Mouse (Mus musculus) gastrocnemius, postnatal 36 days (tissue): ENCODE measurements around the gene Map4k3. TPM values are rescaled to one million over a fixed set of nuclear protein-coding genes. Genes with fewer than 3 reads are reported as not detected.

Source experiments
- DNase-seq, 2 experiments: peaks; one replicate each; pipeline ENCODE4 v3.0.0; 2022
- intact Hi-C: fragments of 180-260 bp; cut with DNase I; formaldehyde crosslinking; loops from one replicate; pipeline ENCODE4 v1.15.1; 2025
- total RNA-seq, 2 experiments: library from RNA; stranded (reverse); gene quantifications; 2 replicates each; pipeline ENCODE4 v1.2.3; 2021

The Map4k3 gene
- total RNA-seq, 2 experiments from 2014 or later: 10.6 to 14.2 TPM

DNA sequence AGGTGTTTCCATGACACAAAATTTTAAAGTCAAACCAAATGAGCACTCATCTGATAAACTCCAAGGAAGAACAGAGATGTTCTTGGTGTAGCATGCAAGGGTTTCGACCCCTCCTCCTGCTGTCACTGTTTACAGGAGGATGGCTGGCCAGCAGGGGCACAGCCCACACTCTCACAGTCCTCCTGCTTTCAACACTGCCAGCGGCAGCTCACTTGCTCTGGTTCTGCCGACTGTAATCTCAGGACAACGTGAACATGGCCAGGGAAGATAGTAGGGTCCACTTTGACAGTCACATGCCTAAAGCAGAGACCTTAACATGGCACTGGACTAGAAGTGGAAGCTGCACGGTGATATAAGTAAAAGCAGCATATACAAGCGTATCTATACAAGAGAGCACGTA lies 34.6 kb downstream of the Map4k3 start:
- no peak for DNase-seq
- intact Hi-C loops: no loop called here

- no peak for DNase-seq
- intact Hi-C loops: no loop called here
These were observed 36.1 kb downstream of the Map4k3 start for GRCm38 (mm10) chr17:80692183-80692582.

DNA sequence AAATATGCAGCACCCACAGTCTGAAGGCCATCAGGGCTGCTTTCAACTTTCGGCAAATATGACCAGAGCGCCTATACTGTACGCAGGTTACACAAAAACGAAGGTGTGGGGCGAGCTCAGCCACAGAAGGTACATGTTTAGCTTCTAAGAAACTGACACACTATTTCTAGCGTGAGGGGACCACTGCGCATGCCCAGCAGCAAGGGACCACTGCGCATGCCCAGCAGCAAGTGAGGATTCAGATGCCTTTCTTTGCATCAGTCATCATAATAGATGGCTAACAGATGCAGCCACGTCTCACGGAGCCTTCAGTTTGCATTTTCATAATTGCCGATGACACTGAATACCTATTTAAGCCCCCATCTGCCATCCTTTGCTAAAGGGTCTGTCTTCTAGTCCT lies 39.6 kb downstream of the Map4k3 start:
- DNase-seq: no peak
- intact Hi-C loops: no loop called here

DNA sequence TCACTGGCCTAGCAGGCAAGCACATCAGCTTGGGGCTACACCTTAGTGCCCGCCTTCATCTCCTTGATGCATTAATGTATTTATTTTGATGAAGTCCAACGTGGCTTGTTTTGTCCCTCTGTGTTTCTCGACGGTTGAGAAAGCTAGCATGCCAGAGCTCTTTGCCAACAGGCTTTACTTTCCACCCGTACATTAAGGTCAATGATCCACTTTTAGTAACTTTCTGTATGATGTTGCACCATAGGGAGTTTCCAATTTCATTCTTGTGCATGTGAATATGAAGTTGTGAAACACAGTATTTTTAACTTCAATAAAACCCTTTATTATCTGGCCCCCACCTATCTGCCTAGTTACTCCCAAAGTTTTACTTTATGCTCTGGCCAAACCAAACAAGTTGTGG lies 42.2 kb downstream of the Map4k3 start:
- intact Hi-C loops: no loop called here
- DNase-seq: no peak

DNA sequence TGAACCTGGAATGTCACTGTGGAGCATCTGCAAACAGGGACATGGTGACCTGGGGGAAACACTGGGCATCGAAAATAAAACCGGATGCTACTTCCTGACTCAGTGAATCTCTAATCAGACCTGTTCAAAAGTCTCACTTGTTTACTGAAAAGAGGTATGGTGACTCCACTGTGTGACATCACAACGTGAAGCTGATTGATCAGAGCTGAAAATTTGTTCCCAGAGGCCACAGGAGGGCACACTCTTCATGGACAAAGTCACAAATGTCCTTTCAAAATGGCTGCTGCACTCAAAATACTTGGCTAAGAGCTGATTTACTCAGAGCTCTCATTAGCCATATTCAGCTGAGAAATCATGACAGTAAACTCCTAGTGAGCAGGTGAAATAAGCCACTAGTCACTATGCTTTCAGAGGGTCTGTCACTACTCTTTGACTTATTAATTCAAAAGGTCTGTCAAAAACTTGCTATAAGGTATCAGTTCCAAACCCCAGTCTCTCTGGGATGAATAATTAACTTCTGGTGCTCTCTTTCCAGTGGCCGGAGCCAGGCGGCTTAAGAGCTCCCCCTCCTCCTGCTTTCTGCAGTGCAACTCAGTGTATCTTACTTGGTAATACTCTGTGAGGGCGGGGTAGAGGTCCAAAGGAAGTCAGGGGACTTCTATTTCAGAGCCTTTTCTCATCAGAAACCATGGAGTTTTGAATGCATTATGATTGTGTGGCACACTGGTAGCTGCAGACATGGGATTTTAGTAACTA lies 44.3 kb downstream of the Map4k3 start:
- intact Hi-C loops: no loop called here
- DNase-seq: no peak

- no peak for DNase-seq
- intact Hi-C loops: no loop called here
These were observed 45.2 kb downstream of the Map4k3 start for GRCm38 (mm10) chr17:80683041-80683440.

DNA sequence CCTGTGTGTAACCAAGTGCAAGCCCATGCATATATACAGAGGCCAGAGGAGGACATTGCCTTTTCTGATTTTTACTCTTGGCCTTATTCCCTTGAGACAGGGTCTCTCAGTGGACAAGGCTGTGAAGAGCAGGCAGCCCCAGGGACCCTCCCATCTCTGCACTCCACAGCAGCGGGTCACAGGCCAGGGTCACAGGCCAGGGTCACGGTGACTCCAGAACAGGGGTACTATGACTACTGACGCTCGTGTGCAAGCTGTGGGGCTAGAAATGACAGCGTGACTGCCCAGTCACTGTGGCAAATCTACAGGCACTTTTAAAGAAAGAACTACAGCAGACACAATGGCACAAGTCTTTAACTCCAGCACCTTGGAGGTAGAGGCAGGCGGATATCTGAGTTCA lies 50.1 kb downstream of the Map4k3 start:
- intact Hi-C loops: no loop called here

DNA sequence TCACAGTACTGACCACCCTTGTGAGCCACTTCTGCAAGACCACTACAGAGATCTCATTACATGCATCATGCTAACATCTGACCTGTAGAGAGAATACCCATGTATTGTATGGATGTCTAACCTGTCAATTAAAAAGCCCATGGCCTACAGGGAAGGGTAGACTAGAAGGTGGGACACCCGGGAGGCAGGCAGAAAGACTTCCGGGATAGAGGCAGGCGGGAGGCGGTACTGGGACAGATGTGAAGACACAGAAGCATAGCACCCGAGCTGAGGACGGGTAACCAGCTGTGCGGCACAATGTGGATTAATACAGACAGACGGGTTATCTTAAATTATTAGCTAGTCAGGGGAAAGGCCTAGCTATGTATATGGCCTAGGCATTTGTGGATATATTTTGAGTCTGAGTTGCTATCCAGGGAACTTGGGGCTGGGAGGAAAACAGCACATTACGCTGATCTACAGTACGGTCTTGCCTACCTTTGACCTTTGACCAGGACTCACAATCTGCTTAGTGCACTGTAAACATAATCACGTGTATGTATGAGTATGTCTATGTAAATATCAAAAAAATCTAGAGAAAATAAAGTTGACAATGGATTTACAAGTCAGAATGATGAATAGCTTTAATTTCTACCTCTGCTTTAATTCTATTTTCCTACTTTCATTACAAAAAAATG lies 51.3 kb downstream of the Map4k3 start:
- DNase-seq: no peak
- intact Hi-C loops: no loop called here

More for the DNA sequence above, 50.1 kb downstream of the Map4k3 start:
- DNase-seq: no peak

DNA sequence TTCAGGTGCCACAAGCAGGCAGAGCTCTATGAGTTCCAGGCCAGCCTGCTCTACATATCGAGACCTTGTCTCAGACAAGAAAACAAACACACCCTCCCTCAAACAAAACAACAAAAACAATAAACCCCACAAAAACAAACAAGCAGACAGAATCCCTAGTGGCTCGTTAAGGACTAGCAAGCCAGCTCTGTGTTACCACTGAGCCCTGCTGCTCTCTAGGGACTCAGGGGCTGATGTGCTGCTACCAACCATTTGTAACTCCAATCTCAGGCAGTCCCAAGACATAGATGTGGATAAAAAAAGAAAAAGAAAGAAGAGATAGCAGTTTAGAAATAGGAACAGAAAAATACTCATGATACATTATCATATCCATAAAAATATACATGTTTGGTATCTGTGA lies 52.1 kb downstream of the Map4k3 start:
- intact Hi-C loops: no loop called here

DNA sequence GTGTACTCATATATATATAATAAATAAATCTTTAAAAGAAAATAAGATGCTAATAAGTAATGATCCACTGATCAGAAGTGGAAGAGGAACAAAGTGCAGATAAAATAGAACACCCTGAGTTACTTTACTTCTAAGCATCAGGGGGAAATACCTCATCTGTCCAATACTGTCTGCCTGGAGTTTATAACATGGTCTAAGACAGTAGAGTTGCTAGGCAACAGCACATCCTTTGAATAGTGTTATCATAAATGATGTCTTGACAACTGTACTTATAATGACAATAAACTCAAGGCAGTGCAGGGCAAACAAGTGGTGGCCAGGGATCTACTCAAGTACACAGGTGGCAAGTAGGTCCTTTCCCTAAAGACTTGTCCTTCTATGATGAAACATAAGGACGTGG lies 57.9 kb downstream of the Map4k3 start:
- intact Hi-C loops: no loop called here
- DNase-seq: no peak

More for the DNA sequence above, 52.1 kb downstream of the Map4k3 start:
- DNase-seq: no peak

GRCm38 (mm10) chr17:80663623-80664022 lies 64.7 kb downstream of the Map4k3 start:
- intact Hi-C loops: no loop called here

DNA sequence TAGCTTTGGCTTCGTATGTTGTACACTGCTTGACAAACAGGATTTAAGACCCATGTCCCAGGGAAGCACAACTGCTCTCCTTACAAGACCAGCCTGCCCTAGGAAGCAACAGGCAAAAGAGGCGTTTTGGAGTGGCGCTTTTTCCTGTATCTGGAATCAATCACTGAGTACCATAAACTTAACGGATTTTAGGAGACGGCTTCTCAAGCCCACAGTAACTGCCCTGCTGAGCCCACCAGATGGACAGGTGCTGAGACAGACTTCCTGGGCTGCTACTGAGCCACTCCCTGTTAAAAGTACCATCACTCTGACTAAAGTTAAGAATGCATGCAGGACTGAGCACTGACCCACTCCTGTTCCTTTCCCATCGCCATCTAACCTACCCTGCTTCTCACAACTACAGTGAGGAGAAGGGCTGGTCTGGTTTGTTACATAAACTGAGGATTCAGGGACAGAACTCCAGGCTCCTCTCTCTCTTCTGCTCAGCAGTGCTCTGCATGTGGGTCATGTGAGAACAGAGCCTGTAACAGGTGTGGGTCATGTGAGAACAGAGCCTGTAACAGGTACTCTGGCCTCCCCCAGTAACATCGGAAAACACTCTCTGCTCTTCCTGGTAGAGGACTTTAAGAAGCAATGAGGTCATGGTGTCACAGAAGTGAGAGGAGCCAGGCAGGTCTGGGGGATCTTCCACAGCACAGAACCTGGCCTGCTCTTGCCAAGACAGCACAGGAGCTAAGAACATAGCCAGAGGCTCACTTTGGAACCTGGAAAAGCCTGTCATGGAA lies 65.3 kb downstream of the Map4k3 start:
- intact Hi-C loops: no loop called here

More at GRCm38 (mm10) chr17:80663623-80664022, 64.7 kb downstream of the Map4k3 start:
- no peak for DNase-seq

GRCm38 (mm10) chr17:80661896-80662295 lies 66.4 kb downstream of the Map4k3 start:
- no peak for DNase-seq
- intact Hi-C loops: no loop called here

More for the DNA sequence above, 65.3 kb downstream of the Map4k3 start:
- no peak for DNase-seq

- no peak for DNase-seq
- intact Hi-C loops: no loop called here
These were observed 67.4 kb downstream of the Map4k3 start for GRCm38 (mm10) chr17:80660707-80661380.

DNA sequence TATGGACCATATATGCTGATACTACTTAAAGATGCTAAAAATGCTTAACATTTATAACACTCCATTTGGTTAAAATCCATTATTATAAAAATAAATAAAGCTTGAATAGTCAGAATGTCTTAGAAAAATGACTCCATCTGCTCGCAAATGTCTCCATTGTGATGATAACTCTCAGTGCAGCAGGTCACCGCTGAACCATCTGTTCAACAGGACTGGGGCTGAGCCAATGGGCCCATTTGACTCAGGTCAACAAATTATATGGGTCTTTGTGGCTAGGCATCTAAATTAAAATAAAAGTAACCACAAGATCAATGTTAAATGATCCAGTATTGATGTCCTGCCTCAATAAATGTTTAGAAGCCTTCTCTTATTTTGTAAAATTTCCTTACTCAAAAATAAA lies 68.1 kb downstream of the Map4k3 start:
- no peak for DNase-seq
- intact Hi-C loops: no loop called here

GRCm38 (mm10) chr17:80659821-80660220 lies 68.5 kb downstream of the Map4k3 start:
- DNase-seq: no peak
- intact Hi-C loops: no loop called here

DNA sequence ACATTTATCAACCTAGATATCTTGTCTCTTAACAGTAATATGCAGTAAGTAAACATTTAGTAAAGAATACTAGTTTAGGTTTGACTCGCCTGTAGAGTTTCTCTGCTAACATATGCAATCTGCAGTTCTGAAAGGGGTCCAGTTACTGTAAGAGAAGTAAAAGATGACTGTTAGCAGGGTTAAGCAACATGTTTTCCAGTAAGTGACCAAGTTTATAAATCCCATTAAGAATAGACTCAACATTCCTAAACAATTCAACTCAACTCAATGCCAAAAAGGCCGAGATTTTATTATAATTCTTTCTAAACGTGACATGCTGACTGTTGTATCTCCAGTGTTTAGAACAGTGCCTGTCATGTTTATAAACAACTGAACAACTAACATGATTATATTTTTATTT lies 74.0 kb downstream of the Map4k3 start:
- intact Hi-C loops: no loop called here
- no peak for DNase-seq

DNA sequence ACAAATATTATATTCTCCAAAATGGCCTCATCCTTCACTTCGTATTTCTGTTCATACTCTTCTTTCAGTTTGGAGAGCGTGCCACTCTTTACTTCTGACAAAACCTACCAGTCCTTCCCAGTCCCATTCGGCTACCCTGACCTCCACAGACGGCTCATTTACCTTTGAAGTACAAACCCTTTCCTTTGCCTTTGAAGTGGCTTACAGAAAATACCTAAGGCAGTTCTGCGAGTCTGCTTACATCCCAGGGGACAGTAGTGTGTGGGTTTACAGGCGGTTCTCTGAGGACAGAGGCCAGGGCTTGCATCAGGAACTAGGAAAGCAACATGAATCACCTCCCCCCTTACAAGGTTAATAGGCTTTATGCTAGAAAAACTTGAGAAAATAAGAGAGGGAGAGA lies 75.5 kb downstream of the Map4k3 start:
- DNase-seq: no peak
- intact Hi-C loops: no loop called here

DNA sequence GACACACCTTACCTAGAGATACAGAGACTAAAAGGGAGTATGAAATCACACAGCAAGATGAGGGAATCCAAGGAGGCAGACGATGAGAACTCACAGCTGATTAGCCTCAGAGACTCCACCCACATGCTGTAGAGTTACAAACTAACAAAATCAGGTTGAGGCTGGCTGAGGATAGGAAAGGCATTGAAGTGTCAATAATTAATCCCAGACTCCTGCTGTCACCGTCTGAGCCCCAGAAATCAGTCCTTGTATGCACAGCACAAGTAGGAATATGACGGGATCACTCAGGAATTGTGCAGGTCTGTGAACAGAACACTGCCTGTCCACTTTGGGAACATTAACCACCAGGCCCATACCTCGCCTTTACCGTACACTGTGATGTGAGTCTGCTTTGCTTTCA lies 81.4 kb downstream of the Map4k3 start:
- intact Hi-C loops: no loop called here
- DNase-seq: no peak

DNA sequence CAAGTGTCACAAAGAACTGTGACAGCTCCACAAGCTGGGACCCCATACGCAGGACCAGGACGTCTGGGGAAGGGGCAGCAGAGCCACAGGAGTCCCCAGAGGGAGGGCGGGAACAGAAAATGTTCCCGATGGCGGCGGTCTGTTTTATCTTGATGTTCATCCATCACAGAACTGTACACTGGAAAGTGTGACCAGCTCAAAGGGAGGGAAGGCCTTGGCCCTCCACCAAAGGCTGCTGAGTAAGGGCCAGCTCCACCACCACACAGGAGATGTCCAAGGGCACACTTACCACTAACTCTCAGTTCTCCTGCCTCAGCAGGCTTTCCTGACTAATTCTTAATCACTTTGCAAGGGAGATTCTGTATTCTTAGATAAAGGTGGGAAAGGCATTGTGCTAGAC lies 82.2 kb downstream of the Map4k3 start:
- no peak for DNase-seq
- intact Hi-C loops: no loop called here

- intact Hi-C loops: no loop called here
- DNase-seq: no peak
These were observed 82.6 kb downstream of the Map4k3 start for GRCm38 (mm10) chr17:80645694-80646034.
